Mouse (Mus musculus) gastrocnemius, adult 18-20 months (tissue): ENCODE data around the gene Epyc. TPM values are rescaled to one million over a fixed set of nuclear protein-coding genes. Genes with fewer than 3 reads are reported as not detected.
A peak's percentile ranks its signal among the peaks of the same experiment; 100 is the strongest.

Experiments
- DNase-seq: peaks from one replicate; pipeline ENCODE4 v3.0.0; 2021; ENCODE audit warnings: low spot score
- long read RNA-seq, 2 experiments: library from polyadenylated mRNA; stranded (forward); transcript quantifications; one replicate each; pipeline ENCODE4 v2.0.0; 2021
- total RNA-seq, 2 experiments: library from RNA; stranded (reverse); gene quantifications; 2 replicates each; pipeline ENCODE4 v1.2.3; 2021

The Epyc gene
- not detected for total RNA-seq
- long read RNA-seq, experiment 1: 0 reads
- long read RNA-seq, experiment 2: 0 reads

- DNase-seq: no peak
Observed at GRCm38 (mm10) chr10:97643768-97644167, at the start of gene Epyc. Gene Epyc (plus strand): TSS chr10:97644068.

- no peak for DNase-seq
Observed at GRCm38 (mm10) chr10:97595680-97596079, 48.2 kb upstream of the Epyc start.

DNA sequence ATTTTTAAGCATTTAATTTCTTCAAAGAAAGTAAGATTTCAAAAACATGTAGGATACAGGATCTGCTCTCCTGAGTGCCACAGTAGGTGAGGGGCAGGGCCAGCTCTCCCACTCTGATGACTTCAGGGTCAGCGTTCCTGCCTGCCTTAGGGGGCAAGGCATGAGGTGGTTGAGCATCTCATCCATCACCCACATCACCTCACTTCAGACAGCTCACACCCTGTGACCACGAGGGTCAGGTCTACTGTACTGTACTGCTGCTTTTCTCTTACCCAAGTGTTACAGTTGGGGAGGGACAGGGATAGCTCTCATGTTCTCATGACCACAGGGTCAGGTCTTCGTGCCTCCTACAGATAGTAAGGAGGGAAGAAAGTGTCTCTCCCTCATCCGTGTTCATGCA lies 42.1 kb upstream of the Epyc start:
- no peak for DNase-seq

- DNase-seq: no peak
Observed at GRCm38 (mm10) chr10:97603256-97603655, 40.6 kb upstream of the Epyc start.

DNA sequence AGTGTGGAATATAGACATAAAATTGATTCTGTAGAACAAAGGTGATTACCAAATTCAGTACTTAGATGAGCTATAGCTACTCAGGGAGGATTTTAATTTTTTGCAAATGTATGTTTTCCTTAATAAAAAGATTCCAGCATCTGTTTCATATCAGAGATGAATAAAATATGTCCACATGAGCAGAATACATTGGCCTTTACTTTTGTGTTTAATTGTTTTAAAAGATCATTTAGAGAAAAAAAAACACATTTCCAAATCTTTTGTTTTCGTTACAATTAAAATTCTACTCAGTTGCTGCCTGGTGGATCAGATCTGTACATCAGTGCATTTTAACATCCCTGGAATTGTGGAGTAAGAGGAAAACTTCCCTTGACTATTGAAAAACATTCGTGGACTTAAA lies 37.3 kb upstream of the Epyc start, which contains the start of gene Kera:
Gene Kera, plus strand, starts transcription at position 301 of the 400 bp plus-strand sequence.
- no peak for DNase-seq

- no peak for DNase-seq
Observed at GRCm38 (mm10) chr10:97622328-97622727, 21.5 kb upstream of the Epyc start.

- no peak for DNase-seq
Observed at GRCm38 (mm10) chr10:97624381-97624780, 19.5 kb upstream of the Epyc start.

DNA sequence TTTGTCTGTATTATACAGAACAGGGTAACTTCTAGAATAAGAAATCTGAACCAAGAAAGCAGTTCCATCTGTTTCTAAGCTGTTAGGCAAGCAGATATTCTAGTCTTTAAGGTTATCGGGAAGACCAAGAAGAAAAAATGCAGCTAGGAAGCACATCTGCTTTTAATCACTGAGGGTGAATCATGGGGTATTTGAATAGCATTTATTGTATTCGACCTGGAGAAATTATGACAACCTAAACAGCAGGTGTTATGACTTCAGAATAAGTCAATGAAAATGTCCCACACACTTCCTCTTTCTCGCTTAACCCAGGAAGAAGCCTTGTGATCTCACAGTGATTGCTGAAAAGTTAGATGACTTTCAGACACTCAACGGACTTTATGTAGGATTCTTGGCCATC lies 18.8 kb upstream of the Epyc start:
- DNase-seq: no peak

DNA sequence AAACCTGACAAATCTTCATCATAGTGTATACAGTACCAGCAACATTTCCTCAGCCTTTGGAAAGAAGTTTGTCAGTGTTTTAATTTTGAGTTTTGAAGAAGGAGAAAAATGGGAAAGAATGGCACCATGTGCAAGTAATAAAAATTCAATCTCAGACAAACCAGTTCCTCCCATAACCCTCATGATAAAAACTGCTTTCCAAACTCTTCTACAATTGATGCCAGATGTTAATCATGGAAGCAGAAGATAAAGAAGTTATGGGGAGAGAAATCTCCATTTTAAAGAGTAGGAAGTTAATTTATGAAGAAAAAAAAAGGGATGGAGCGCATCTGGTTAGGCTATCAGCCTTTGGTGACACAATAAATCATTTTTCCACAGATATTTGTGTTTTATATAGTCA lies 17.3 kb upstream of the Epyc start:
- DNase-seq: no peak

DNA sequence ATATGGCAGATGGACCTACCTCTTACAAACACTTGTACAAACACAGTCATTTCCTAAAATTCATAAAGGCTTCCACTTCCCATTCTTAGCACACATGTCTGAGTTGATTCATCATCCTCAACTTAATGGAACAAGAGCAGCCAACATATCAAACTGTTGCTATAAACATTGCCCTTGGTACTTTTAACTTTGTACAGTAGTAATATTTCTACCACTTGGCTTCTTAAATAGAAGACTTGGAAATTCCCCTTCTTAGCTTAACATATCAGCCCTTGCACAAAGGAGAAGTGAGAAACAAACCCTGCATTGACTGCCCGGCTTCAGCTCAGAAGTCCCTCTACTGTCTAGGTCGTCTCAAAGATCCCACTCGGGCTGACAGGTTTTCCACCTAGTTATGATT lies 12.8 kb upstream of the Epyc start:
- no peak for DNase-seq

DNA sequence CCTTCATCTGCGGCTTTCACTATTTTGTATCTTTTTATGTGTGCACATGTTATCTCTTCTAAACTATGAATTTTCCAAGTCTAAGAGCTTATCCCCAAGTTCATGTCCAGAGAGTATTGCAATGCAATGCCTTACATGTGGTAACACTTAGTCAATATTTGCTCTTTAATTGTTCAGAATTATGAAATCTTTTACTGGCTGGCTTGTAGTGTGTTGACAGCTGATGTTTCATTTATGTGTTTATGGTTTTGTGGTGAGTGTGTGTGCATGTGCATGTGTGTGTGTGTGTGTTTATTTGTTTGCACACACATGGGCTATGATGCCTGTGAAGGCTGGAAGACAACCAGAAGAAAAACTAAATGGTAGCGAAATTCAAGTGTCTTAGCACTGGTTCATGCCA lies 1.9 kb upstream of the Epyc start:
- DNase-seq: peak; percentile 21

- no peak for DNase-seq
Observed at GRCm38 (mm10) chr10:97650334-97650733, 6.5 kb downstream of the Epyc start.

DNA sequence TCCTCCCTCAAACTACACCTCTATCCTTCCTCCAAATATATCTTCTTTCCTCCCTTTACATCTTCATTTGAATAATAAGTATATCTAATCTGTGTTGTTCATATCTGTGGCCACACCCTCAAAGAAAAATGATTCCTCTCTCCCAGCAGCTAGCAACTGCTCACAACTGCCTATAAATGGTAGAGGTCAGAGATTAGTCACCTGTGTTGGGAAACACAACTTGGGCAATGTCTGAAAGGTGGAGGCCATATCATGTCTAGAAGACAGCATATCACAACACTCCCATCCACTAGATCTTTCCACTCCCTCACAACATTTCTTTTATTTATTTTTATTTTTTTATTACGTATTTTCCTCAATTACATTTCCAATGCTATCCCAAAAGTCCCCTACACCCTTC lies 15.6 kb downstream of the Epyc start:
- no peak for DNase-seq

GRCm38 (mm10) chr10:97668656-97669055 lies 24.8 kb downstream of the Epyc start:
- DNase-seq: no peak

DNA sequence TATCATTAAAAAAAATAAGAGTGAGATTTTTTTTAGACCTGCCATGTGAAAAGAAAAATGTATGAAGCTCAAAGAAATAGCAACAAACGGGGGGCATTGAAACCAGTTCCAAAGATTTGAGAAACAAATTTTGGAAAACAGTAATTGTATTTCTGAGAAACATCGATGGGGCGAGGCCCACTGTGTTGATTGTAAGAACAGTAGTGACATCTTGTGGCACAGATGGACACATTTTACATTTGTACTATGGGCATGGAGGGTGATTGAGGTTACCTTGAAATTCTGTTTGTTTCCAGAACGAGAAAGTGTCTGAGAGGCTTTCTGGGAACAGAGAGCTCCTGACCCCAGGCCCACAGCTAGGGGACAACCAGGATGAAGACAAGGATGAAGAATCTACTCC lies 26.3 kb downstream of the Epyc start:
- peak; percentile 38 for DNase-seq

DNA sequence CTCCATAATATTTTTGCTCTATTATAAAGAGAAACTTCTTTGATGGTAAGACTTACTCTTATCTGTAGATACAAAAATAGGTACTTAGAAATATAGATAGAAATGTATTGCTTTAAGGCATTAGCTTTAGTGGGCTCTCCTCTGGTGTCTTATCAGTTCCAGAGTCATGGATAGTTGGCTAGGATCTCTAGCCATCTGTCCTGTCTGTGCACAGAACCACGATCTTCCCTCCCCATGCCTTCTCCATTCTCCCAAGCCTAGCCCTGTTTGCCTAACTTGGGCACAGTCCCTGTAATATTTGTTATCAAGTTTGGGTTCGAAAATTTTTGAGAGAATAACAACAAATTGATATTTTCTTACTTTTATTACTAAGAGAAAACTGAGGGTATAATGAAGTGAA lies 29.4 kb downstream of the Epyc start:
- no peak for DNase-seq

DNA sequence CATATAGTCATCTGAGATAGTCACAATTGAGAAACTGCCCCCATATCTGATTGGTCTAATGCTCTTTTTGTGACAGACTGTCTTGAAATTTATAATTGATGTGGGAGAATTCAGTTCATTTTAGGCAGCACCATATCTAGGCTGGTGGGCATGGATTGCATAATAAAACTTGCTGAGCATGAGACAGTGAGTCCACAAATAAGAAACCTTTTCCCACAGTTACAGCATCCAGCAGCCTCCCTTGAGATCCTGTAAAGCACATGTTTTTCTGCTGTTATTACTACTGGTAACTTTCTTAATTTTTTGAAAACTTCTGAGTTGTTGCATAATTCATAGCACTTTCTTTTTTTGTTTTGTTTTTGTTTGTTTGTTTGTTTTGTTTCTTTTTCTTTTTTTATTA lies 39.1 kb downstream of the Epyc start:
- peak; percentile 26 for DNase-seq

- DNase-seq: peak; percentile 70
Observed at GRCm38 (mm10) chr10:97687198-97687597, 43.3 kb downstream of the Epyc start.

- no peak for DNase-seq
Observed at GRCm38 (mm10) chr10:97689425-97689824, 45.6 kb downstream of the Epyc start.

DNA sequence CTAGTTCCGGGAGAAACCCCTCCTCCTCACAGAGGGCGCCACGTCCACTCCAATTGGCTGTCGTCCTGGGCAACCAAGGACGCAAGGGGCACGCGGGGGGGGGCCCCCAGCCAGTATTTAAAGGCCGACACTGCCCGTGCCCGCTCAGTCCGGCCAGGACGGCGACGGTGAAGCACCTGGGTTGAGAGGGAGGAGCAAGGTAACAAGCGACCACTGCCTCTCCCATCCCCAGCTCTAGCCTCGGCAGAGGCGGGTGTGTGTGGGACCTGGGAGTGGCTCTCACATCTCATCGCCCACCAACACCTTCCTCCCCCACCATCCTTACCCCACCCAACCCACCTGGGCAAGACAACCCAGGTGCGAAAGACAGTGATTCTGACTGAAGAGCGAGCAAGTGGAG lies 49.0 kb downstream of the Epyc start, which contains the start of gene Ccer1:
Gene Ccer1, plus strand, starts transcription at position 147 of the 400 bp plus-strand sequence.
- no peak for DNase-seq

- no peak for DNase-seq
Observed at GRCm38 (mm10) chr10:97693398-97694135, 49.7 kb downstream of the Epyc start.

DNA sequence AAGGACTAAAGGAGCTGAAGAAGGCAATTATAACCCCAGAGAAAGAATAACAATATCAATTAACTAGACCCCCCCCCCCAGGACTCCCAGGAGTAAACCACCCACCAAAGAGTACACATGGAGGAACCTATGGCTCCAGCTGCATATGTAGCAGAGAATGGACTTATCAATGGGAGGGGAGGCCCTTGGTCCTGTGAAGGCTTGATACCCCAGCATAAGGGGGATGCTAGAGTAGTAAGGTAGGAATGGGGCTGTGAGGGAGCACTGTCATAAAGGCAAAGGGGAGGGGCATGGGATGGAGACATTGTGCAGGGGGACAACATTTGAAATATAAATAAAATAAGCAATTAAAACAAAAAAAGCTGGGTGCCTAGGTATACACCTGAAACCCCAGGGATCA lies 58.5 kb downstream of the Epyc start:
- DNase-seq: no peak

- peak; percentile 29 for DNase-seq
Observed at GRCm38 (mm10) chr10:97704562-97704961, 60.7 kb downstream of the Epyc start.

- peak; percentile 17 for DNase-seq
Observed at GRCm38 (mm10) chr10:97712687-97713086, 68.8 kb downstream of the Epyc start.
